Mouse (Mus musculus): ENCODE results near the gene Flywch2. TPM values are rescaled to one million over a fixed set of nuclear protein-coding genes. Genes with fewer than 3 reads are reported as not detected.
A peak's percentile ranks its signal among the peaks of the same experiment; 100 is the strongest.

The Flywch2 gene
- polyA plus RNA-seq, 1 experiment = 10.7 TPM

DNA sequence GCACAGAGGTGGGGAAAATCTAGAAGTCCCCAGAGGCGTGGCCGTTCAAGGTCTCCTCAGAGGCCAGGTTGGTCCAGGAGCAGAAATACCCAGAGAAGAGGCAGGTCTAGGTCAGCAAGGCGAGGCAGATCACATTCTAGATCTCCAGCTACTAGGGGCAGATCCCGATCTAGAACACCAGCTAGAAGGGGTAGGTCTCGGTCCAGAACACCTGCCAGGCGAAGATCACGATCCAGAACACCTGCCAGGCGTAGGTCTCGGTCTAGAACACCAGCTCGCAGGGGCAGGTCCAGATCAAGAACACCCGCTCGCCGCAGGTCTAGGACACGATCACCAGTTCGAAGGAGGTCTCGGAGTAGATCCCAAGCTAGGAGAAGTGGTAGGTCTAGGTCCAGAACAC lies 29.8 kb upstream of the Flywch2 start:
- Histone ChIP-seq H3K36me3 (ENCODE audit: control insufficient read depth, insufficient read depth, low read length, poor library complexity, severe bottlenecking) (peaks cover 96% of the 10 kb centered on the region), H3K9me3 (replicated peaks; ENCODE audit: control insufficient read depth, insufficient read depth, low read length, poor library complexity, severe bottlenecking) (peaks cover 70% of the 10 kb centered on the region), H3K27me3 (ENCODE audit: control insufficient read depth, insufficient read depth, low read length, poor library complexity, severe bottlenecking) (no peaks in the 10 kb centered on the region), H3K27ac (ENCODE audit: insufficient read depth, low read length) (no peak overlapping the region), H3K4me1 (ENCODE audit: control insufficient read depth, insufficient read depth, low read length) (peaks cover 3% of the 10 kb centered on the region), H3K9ac (ENCODE audit: low read depth, poor library complexity, severe bottlenecking) (no peak overlapping the region), H3K4me3 (ENCODE audit: low read depth, low read length) (no peak overlapping the region)
- TF ChIP-seq POLR2A (IDR thresholded peaks at IDR 0.05; ENCODE audit: insufficient read depth, low read length) = no peak
- TF ChIP-seq EP300 (IDR thresholded peaks at IDR 0.05; ENCODE audit: insufficient read depth, low read depth, low read length) = no peak
- no peak for TF ChIP-seq CTCF (IDR thresholded peaks at IDR 0.05; ENCODE audit: low read depth, low read length)

GRCm38 (mm10) chr17:23807918-23808317 lies 22.0 kb upstream of the Flywch2 start:
- H3K4me1 ChIP-seq (ENCODE audit: control insufficient read depth, insufficient read depth, low read length) = no peaks in the 10 kb centered on the region
- H3K36me3 ChIP-seq (ENCODE audit: control insufficient read depth, insufficient read depth, low read length, poor library complexity, severe bottlenecking) = peaks cover 59% of the 10 kb centered on the region
- no peak overlapping the region for H3K9ac ChIP-seq (ENCODE audit: low read depth, poor library complexity, severe bottlenecking)
- no peak overlapping the region for H3K4me3 ChIP-seq (ENCODE audit: low read depth, low read length)
- TF ChIP-seq CTCF (IDR thresholded peaks at IDR 0.05; ENCODE audit: low read depth, low read length) (no peak), EP300 (IDR thresholded peaks at IDR 0.05; ENCODE audit: insufficient read depth, low read depth, low read length) (no peak), POLR2A (IDR thresholded peaks at IDR 0.05; ENCODE audit: insufficient read depth, low read length) (no peak)
- no peaks in the 10 kb centered on the region for H3K27me3 ChIP-seq (ENCODE audit: control insufficient read depth, insufficient read depth, low read length, poor library complexity, severe bottlenecking)
- H3K27ac ChIP-seq (ENCODE audit: insufficient read depth, low read length) = no peak overlapping the region
- H3K9me3 ChIP-seq (replicated peaks; ENCODE audit: control insufficient read depth, insufficient read depth, low read length, poor library complexity, severe bottlenecking) = peaks cover 12% of the 10 kb centered on the region

- peak overlapping the region; percentile 59 for H3K4me3 ChIP-seq (ENCODE audit: low read depth, low read length)
- TF ChIP-seq EP300 (IDR thresholded peaks at IDR 0.05; ENCODE audit: insufficient read depth, low read depth, low read length) (no peak), CTCF (IDR thresholded peaks at IDR 0.05; ENCODE audit: low read depth, low read length) (peak; percentile 42)
- no peaks in the 10 kb centered on the region for H3K27me3 ChIP-seq (ENCODE audit: control insufficient read depth, insufficient read depth, low read length, poor library complexity, severe bottlenecking)
- peak overlapping the region; percentile 67 for H3K9ac ChIP-seq (ENCODE audit: low read depth, poor library complexity, severe bottlenecking)
- H3K27ac ChIP-seq (ENCODE audit: insufficient read depth, low read length) = no peak overlapping the region
- no peaks in the 10 kb centered on the region for H3K4me1 ChIP-seq (ENCODE audit: control insufficient read depth, insufficient read depth, low read length)
- H3K36me3 ChIP-seq (ENCODE audit: control insufficient read depth, insufficient read depth, low read length, poor library complexity, severe bottlenecking) = peaks cover 48% of the 10 kb centered on the region
- H3K9me3 ChIP-seq (replicated peaks; ENCODE audit: control insufficient read depth, insufficient read depth, low read length, poor library complexity, severe bottlenecking) = peaks cover 4% of the 10 kb centered on the region
These were observed 21.0 kb upstream of the Flywch2 start for GRCm38 (mm10) chr17:23806867-23807266.

DNA sequence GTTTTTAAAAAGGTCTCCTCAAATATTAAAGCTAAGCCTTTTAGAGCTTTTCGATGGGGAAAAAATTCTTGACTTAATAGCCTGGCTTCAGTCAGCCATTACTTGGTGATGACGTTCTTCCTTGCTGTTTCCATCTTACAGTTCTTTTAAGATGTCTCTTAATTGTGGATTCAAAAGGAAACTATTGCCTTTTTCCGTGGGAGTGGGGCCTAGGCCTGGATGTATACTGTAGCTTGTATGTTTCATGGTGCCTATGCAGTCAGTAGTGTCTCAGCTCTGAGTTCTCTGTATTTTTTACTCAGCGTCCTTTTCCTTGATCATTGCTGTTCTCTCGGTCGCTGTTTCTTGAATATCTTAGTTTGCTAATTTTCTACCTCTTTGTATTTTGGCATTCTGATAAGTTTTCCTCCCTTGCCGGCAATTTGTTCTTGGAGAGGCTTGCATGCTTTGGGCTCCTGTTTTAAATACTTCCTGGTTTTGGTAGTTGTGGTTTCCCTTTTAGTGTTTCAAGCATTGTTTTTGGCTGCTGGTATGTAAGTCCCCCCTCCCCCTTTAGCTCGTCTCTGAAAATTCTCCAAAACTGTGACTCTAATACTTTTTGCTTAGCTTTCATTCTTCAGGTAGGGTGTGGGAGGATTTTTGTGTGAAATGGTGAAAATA lies 18.7 kb upstream of the Flywch2 start:
- H3K27ac ChIP-seq (ENCODE audit: insufficient read depth, low read length) = 0 out of 2 replicates have a peak overlapping the region, but pooled peaks have one; percentile 39
- H3K36me3 ChIP-seq (ENCODE audit: control insufficient read depth, insufficient read depth, low read length, poor library complexity, severe bottlenecking) = peaks cover 25% of the 10 kb centered on the region
- H3K9me3 ChIP-seq (replicated peaks; ENCODE audit: control insufficient read depth, insufficient read depth, low read length, poor library complexity, severe bottlenecking) = no peaks in the 10 kb centered on the region
- H3K9ac ChIP-seq (ENCODE audit: low read depth, poor library complexity, severe bottlenecking) = peak overlapping the region; percentile 98
- H3K27me3 ChIP-seq (ENCODE audit: control insufficient read depth, insufficient read depth, low read length, poor library complexity, severe bottlenecking) = no peaks in the 10 kb centered on the region
- TF ChIP-seq EP300 (IDR thresholded peaks at IDR 0.05; ENCODE audit: insufficient read depth, low read depth, low read length) (no peak), CTCF (IDR thresholded peaks at IDR 0.05; ENCODE audit: low read depth, low read length) (no peak), POLR2A (IDR thresholded peaks at IDR 0.05; ENCODE audit: insufficient read depth, low read length) (no peak)
- H3K4me1 ChIP-seq (ENCODE audit: control insufficient read depth, insufficient read depth, low read length) = no peaks in the 10 kb centered on the region
- H3K4me3 ChIP-seq (ENCODE audit: low read depth, low read length) = peak overlapping the region; percentile 95

GRCm38 (mm10) chr17:23803366-23804041 lies 17.6 kb upstream of the Flywch2 start:
- Histone ChIP-seq H3K4me3 (ENCODE audit: low read depth, low read length) (peak overlapping the region; percentile 95), H3K36me3 (ENCODE audit: control insufficient read depth, insufficient read depth, low read length, poor library complexity, severe bottlenecking) (peaks cover 14% of the 10 kb centered on the region), H3K9me3 (replicated peaks; ENCODE audit: control insufficient read depth, insufficient read depth, low read length, poor library complexity, severe bottlenecking) (no peaks in the 10 kb centered on the region), H3K9ac (ENCODE audit: low read depth, poor library complexity, severe bottlenecking) (peak overlapping the region; percentile 98), H3K27me3 (ENCODE audit: control insufficient read depth, insufficient read depth, low read length, poor library complexity, severe bottlenecking) (no peaks in the 10 kb centered on the region), H3K27ac (ENCODE audit: insufficient read depth, low read length) (peak overlapping the region; percentile 82), H3K4me1 (ENCODE audit: control insufficient read depth, insufficient read depth, low read length) (no peaks in the 10 kb centered on the region)
- TF ChIP-seq EP300 (IDR thresholded peaks at IDR 0.05; ENCODE audit: insufficient read depth, low read depth, low read length) = no peak
- no peak for TF ChIP-seq CTCF (IDR thresholded peaks at IDR 0.05; ENCODE audit: low read depth, low read length)
- TF ChIP-seq POLR2A (IDR thresholded peaks at IDR 0.05; ENCODE audit: insufficient read depth, low read length) = no peak

DNA sequence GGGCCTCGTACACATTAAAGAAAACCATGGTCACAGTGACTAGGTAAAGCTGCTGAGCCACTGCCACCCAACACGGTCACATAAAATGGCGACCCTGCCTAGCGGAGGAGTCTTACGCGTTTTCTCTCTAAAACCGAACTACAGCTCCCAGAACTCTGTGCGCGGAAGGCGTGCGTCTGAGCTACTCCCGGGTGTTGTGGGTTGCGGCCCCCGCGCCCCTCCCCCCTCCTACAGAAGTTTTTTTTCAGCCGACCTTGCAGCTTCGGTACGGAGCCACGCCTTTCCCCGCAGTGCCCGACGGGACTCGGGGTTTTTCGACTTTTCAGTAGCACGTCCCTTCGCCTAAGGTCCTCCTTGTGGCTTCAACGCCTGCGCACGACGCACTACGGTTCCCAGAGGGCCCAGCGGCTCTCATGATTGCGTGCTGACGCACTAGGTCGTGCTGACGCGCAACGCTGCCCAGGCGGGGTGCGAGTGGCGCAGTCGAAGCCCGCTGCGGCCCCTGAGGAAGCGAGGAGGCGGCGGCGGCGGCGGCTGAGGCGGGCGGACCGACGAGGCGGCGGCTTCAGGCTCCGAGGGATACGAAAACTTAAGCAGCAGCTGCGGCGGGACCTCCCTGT lies 17.0 kb upstream of the Flywch2 start:
- Histone ChIP-seq H3K4me1 (ENCODE audit: control insufficient read depth, insufficient read depth, low read length) (no peaks in the 10 kb centered on the region), H3K9ac (ENCODE audit: low read depth, poor library complexity, severe bottlenecking) (peak overlapping the region; percentile 98), H3K4me3 (ENCODE audit: low read depth, low read length) (peak overlapping the region; percentile 95), H3K36me3 (ENCODE audit: control insufficient read depth, insufficient read depth, low read length, poor library complexity, severe bottlenecking) (peaks cover 8% of the 10 kb centered on the region), H3K27ac (ENCODE audit: insufficient read depth, low read length) (peak overlapping the region; percentile 74), H3K27me3 (ENCODE audit: control insufficient read depth, insufficient read depth, low read length, poor library complexity, severe bottlenecking) (no peaks in the 10 kb centered on the region), H3K9me3 (replicated peaks; ENCODE audit: control insufficient read depth, insufficient read depth, low read length, poor library complexity, severe bottlenecking) (no peaks in the 10 kb centered on the region)
- TF ChIP-seq POLR2A (IDR thresholded peaks at IDR 0.05; ENCODE audit: insufficient read depth, low read length) (no peak), CTCF (IDR thresholded peaks at IDR 0.05; ENCODE audit: low read depth, low read length) (no peak), EP300 (IDR thresholded peaks at IDR 0.05; ENCODE audit: insufficient read depth, low read depth, low read length) (no peak)
